Mouse (Mus musculus): ENCODE measurements around the gene Hopx. TPM values are rescaled to one million over a fixed set of nuclear protein-coding genes. Genes with fewer than 3 reads are reported as not detected.

Hopx gene
- polyA plus RNA-seq, 1 experiment from 2014 or later, result 0.45 TPM

- Histone ChIP-seq H3K27me3 (0 out of 2 replicates have a peak, but pooled peaks cover 2% of the 10 kb centered on the region), H3K4me1 (peaks cover 15% of the 10 kb centered on the region), H3K36me3 (no peaks in the 10 kb centered on the region), H3K27ac (no peak overlapping the region), H3K9ac (no peak overlapping the region), H3K4me3 (no peak overlapping the region), H3K4me2 (replicated peaks) (no peak overlapping the region), H3K9me3 (no peaks in the 10 kb centered on the region)
- WGBS, result 69% methylated on average over 9 of the region's 9 CpGs
- no peak for ATAC-seq (ENCODE audit: low FRiP score, low read depth)
These were observed 811 bp upstream of the Hopx start for GRCm38 (mm10) chr5:77115732-77116131.

GRCm38 (mm10) chr5:77113773-77114172, 1.1 kb downstream of the Hopx start:
- 79% methylated on average over 3 of the region's 3 CpGs for WGBS
- Histone ChIP-seq H3K4me2 (replicated peaks) (no peak overlapping the region), H3K27me3 (no peaks in the 10 kb centered on the region), H3K4me3 (no peak overlapping the region), H3K4me1 (peaks cover 15% of the 10 kb centered on the region), H3K36me3 (no peaks in the 10 kb centered on the region), H3K9me3 (no peaks in the 10 kb centered on the region), H3K9ac (no peak overlapping the region), H3K27ac (no peak overlapping the region)
- ATAC-seq (ENCODE audit: low FRiP score, low read depth), result no peak

GRCm38 (mm10) chr5:77112066-77112465, 2.9 kb downstream of the Hopx start:
- Histone ChIP-seq H3K4me1 (peaks cover 15% of the 10 kb centered on the region), H3K9me3 (no peaks in the 10 kb centered on the region), H3K4me2 (replicated peaks) (no peak overlapping the region), H3K4me3 (no peak overlapping the region), H3K9ac (no peak overlapping the region), H3K27ac (no peak overlapping the region), H3K27me3 (no peaks in the 10 kb centered on the region), H3K36me3 (no peaks in the 10 kb centered on the region)
- WGBS, result 53% methylated on average over 2 of the region's 2 CpGs
- ATAC-seq (ENCODE audit: low FRiP score, low read depth), result no peak

GRCm38 (mm10) chr5:77109814-77110213, 5.1 kb downstream of the Hopx start:
- 71% methylated on average over 2 of the region's 2 CpGs for WGBS

GRCm38 (mm10) chr5:77108806-77109205, 6.1 kb downstream of the Hopx start:
- Histone ChIP-seq H3K4me1 (no peaks in the 10 kb centered on the region), H3K4me2 (replicated peaks) (no peak overlapping the region), H3K9ac (no peak overlapping the region), H3K36me3 (no peaks in the 10 kb centered on the region), H3K27me3 (no peaks in the 10 kb centered on the region), H3K4me3 (no peak overlapping the region), H3K27ac (no peak overlapping the region), H3K9me3 (no peaks in the 10 kb centered on the region)
- no peak for ATAC-seq (ENCODE audit: low FRiP score, low read depth)
- WGBS, result 95% methylated on average over 6 of the region's 6 CpGs

More at GRCm38 (mm10) chr5:77109814-77110213, 5.1 kb downstream of the Hopx start:
- no peaks in the 10 kb centered on the region for H3K36me3 ChIP-seq
- no peak overlapping the region for H3K4me2 ChIP-seq (replicated peaks)
- no peaks in the 10 kb centered on the region for H3K9me3 ChIP-seq
- no peaks in the 10 kb centered on the region for H3K27me3 ChIP-seq
- H3K27ac ChIP-seq, result no peak overlapping the region
- H3K4me1 ChIP-seq, result peaks cover 4% of the 10 kb centered on the region
- ATAC-seq (ENCODE audit: low FRiP score, low read depth), result no peak
- no peak overlapping the region for H3K9ac ChIP-seq
- H3K4me3 ChIP-seq, result no peak overlapping the region

GRCm38 (mm10) chr5:77107146-77107822, 7.6 kb downstream of the Hopx start:
- no peak overlapping the region for H3K4me3 ChIP-seq
- no peaks in the 10 kb centered on the region for H3K27me3 ChIP-seq
- no peak for ATAC-seq (ENCODE audit: low FRiP score, low read depth)
- no peaks in the 10 kb centered on the region for H3K36me3 ChIP-seq
- H3K9me3 ChIP-seq, result no peaks in the 10 kb centered on the region
- WGBS, result 81% methylated on average over 11 of the region's 11 CpGs
- no peak overlapping the region for H3K27ac ChIP-seq
- no peak overlapping the region for H3K4me2 ChIP-seq (replicated peaks)
- H3K9ac ChIP-seq, result no peak overlapping the region
- no peaks in the 10 kb centered on the region for H3K4me1 ChIP-seq

- Histone ChIP-seq H3K27ac (no peak overlapping the region), H3K4me3 (no peak overlapping the region), H3K36me3 (no peaks in the 10 kb centered on the region), H3K4me2 (replicated peaks) (no peak overlapping the region), H3K9ac (no peak overlapping the region), H3K4me1 (0 out of 2 replicates have a peak, but pooled peaks cover 2% of the 10 kb centered on the region), H3K27me3 (no peaks in the 10 kb centered on the region), H3K9me3 (no peaks in the 10 kb centered on the region)
- ATAC-seq (ENCODE audit: low FRiP score, low read depth), result no peak
- WGBS, result 85% methylated on average over 15 of the region's 15 CpGs
These were observed 12.2 kb downstream of the Hopx start for GRCm38 (mm10) chr5:77102522-77103365.

- H3K9ac ChIP-seq, result no peak overlapping the region
- H3K27ac ChIP-seq, result no peak overlapping the region
- ATAC-seq (ENCODE audit: low FRiP score, low read depth), result no peak
- no peaks in the 10 kb centered on the region for H3K36me3 ChIP-seq
- no peak overlapping the region for H3K4me3 ChIP-seq
- peaks cover 8% of the 10 kb centered on the region; the same call in 1 of the 2 replicates for H3K4me1 ChIP-seq
- H3K9me3 ChIP-seq, result no peaks in the 10 kb centered on the region
- peaks cover 10% of the 10 kb centered on the region; the same call in 1 of the 2 replicates for H3K27me3 ChIP-seq
- H3K4me2 ChIP-seq (replicated peaks), result no peak overlapping the region
- 88% methylated on average over 6 of the region's 6 CpGs for WGBS
These were observed 14.2 kb downstream of the Hopx start for GRCm38 (mm10) chr5:77100691-77101090.

GRCm38 (mm10) chr5:77099997-77100380, 14.9 kb downstream of the Hopx start:
- H3K9ac ChIP-seq, result no peak overlapping the region
- H3K4me2 ChIP-seq (replicated peaks), result no peak overlapping the region
- H3K4me3 ChIP-seq, result no peak overlapping the region
- no peak for ATAC-seq (ENCODE audit: low FRiP score, low read depth)
- no peaks in the 10 kb centered on the region for H3K36me3 ChIP-seq
- H3K27ac ChIP-seq, result no peak overlapping the region
- H3K27me3 ChIP-seq, result peaks cover 13% of the 10 kb centered on the region; the same call in 1 of the 2 replicates
- no peaks in the 10 kb centered on the region for H3K9me3 ChIP-seq
- 78% methylated on average over 6 of the region's 6 CpGs for WGBS
- peaks cover 8% of the 10 kb centered on the region; the same call in 1 of the 2 replicates for H3K4me1 ChIP-seq

- Histone ChIP-seq H3K36me3 (no peaks in the 10 kb centered on the region), H3K9me3 (no peaks in the 10 kb centered on the region), H3K4me1 (peaks cover 8% of the 10 kb centered on the region; the same call in 1 of the 2 replicates), H3K27ac (no peak overlapping the region), H3K4me2 (replicated peaks) (no peak overlapping the region), H3K27me3 (peaks cover 13% of the 10 kb centered on the region; the same call in 1 of the 2 replicates), H3K9ac (no peak overlapping the region), H3K4me3 (no peak overlapping the region)
- WGBS, result 49% methylated on average over 11 of the region's 11 CpGs
- ATAC-seq (ENCODE audit: low FRiP score, low read depth), result no peak
These were observed 15.5 kb downstream of the Hopx start for GRCm38 (mm10) chr5:77099317-77099996.

- Histone ChIP-seq H3K4me3 (no peak overlapping the region), H3K4me2 (replicated peaks) (no peak overlapping the region), H3K9me3 (no peaks in the 10 kb centered on the region), H3K4me1 (peaks cover 11% of the 10 kb centered on the region; the same call in 1 of the 2 replicates), H3K36me3 (no peaks in the 10 kb centered on the region), H3K27ac (no peak overlapping the region), H3K27me3 (peaks cover 16% of the 10 kb centered on the region; the same call in 1 of the 2 replicates), H3K9ac (no peak overlapping the region)
- 93% methylated on average over 3 of the region's 3 CpGs for WGBS
- no peak for ATAC-seq (ENCODE audit: low FRiP score, low read depth)
These were observed 16.0 kb downstream of the Hopx start for GRCm38 (mm10) chr5:77098874-77099273.

GRCm38 (mm10) chr5:77097686-77098085, 17.2 kb downstream of the Hopx start:
- no peaks in the 10 kb centered on the region for H3K9me3 ChIP-seq
- WGBS, result 11% methylated on average over 6 of the region's 6 CpGs
- H3K27me3 ChIP-seq, result peaks cover 21% of the 10 kb centered on the region; the same call in 1 of the 2 replicates
- H3K9ac ChIP-seq, result no peak overlapping the region
- ATAC-seq (ENCODE audit: low FRiP score, low read depth), result no peak
- peaks cover 11% of the 10 kb centered on the region; the same call in 1 of the 2 replicates for H3K4me1 ChIP-seq
- H3K4me3 ChIP-seq, result no peak overlapping the region
- H3K4me2 ChIP-seq (replicated peaks), result no peak overlapping the region
- no peaks in the 10 kb centered on the region for H3K36me3 ChIP-seq
- no peak overlapping the region for H3K27ac ChIP-seq

Data from limb, embryonic 13.5 days (tissue).